Mouse (Mus musculus): ENCODE measurements around the gene Bco2.

Gene Bco2

GRCm38 (mm10) chr9:50555094-50555446 lies at the start of gene Bco2:
Bco2 (minus strand) TSS chr9:50555181.
- DNase-seq (ENCODE audit: low read depth, low spot score) = no peak

- DNase-seq (ENCODE audit: low read depth, low spot score) = no peak
Measured at GRCm38 (mm10) chr9:50604338-50604737, 49.4 kb upstream of the Bco2 start.

GRCm38 (mm10) chr9:50603998-50604324 lies 49.0 kb upstream of the Bco2 start:
- no peak for DNase-seq (ENCODE audit: low read depth, low spot score)

GRCm38 (mm10) chr9:50603189-50603997 lies 48.4 kb upstream of the Bco2 start, which contains the start of the genes Sdhd and Timm8b:
Sdhd (minus strand) TSS chr9:50603812.
Timm8b (plus strand) TSS chr9:50603910.
- peak; percentile 94 for DNase-seq (ENCODE audit: low read depth, low spot score)

GRCm38 (mm10) chr9:50602055-50602845 lies 47.3 kb upstream of the Bco2 start:
- DNase-seq (ENCODE audit: low read depth, low spot score) = no peak

GRCm38 (mm10) chr9:50601536-50601935 lies 46.6 kb upstream of the Bco2 start:
- DNase-seq (ENCODE audit: low read depth, low spot score) = no peak

- no peak for DNase-seq (ENCODE audit: low read depth, low spot score)
Measured at GRCm38 (mm10) chr9:50596973-50597372, 42.0 kb upstream of the Bco2 start.

- DNase-seq (ENCODE audit: low read depth, low spot score) = no peak
Measured at GRCm38 (mm10) chr9:50594794-50595417, 39.9 kb upstream of the Bco2 start.

- no peak for DNase-seq (ENCODE audit: low read depth, low spot score)
Measured at GRCm38 (mm10) chr9:50593544-50593943, 38.6 kb upstream of the Bco2 start.

- DNase-seq (ENCODE audit: low read depth, low spot score) = no peak
Measured at GRCm38 (mm10) chr9:50592955-50593354, 38.0 kb upstream of the Bco2 start.

GRCm38 (mm10) chr9:50590856-50591518 lies 36.0 kb upstream of the Bco2 start:
- DNase-seq (ENCODE audit: low read depth, low spot score) = no peak

GRCm38 (mm10) chr9:50586955-50587354 lies 32.0 kb upstream of the Bco2 start:
- DNase-seq (ENCODE audit: low read depth, low spot score) = no peak

GRCm38 (mm10) chr9:50585145-50585818 lies 30.3 kb upstream of the Bco2 start:
- DNase-seq (ENCODE audit: low read depth, low spot score) = no peak

GRCm38 (mm10) chr9:50580370-50580769 lies 25.4 kb upstream of the Bco2 start:
- no peak for DNase-seq (ENCODE audit: low read depth, low spot score)

GRCm38 (mm10) chr9:50569599-50570525 lies 14.9 kb upstream of the Bco2 start:
- DNase-seq (ENCODE audit: low read depth, low spot score) = no peak

GRCm38 (mm10) chr9:50567881-50568280 lies 12.9 kb upstream of the Bco2 start:
- no peak for DNase-seq (ENCODE audit: low read depth, low spot score)

GRCm38 (mm10) chr9:50567372-50567771 lies 12.4 kb upstream of the Bco2 start:
- no peak for DNase-seq (ENCODE audit: low read depth, low spot score)

- DNase-seq (ENCODE audit: low read depth, low spot score) = no peak
Measured at GRCm38 (mm10) chr9:50565940-50566339, 11.0 kb upstream of the Bco2 start.

GRCm38 (mm10) chr9:50565173-50565572 lies 10.2 kb upstream of the Bco2 start:
- DNase-seq (ENCODE audit: low read depth, low spot score) = no peak

- DNase-seq (ENCODE audit: low read depth, low spot score) = no peak
Measured at GRCm38 (mm10) chr9:50561918-50562360, 7.0 kb upstream of the Bco2 start.
